Mouse (Mus musculus): ENCODE measurements around the gene Prss2. TPM values are rescaled to one million over a fixed set of nuclear protein-coding genes. Genes with fewer than 3 reads are reported as not detected.

Prss2 gene
- polyA plus RNA-seq, 1 experiment = 0.77 TPM

GRCm38 (mm10) chr6:41545266-41545665 is 23.7 kb downstream of the Prss2 start:
- no peak for TF ChIP-seq USF1 (IDR thresholded peaks at IDR 0.05; ENCODE audit: low read depth)
- no peak for TF ChIP-seq MYOG (IDR thresholded peaks at IDR 0.05; ENCODE audit: control insufficient read depth, extremely low read depth, insufficient read length)
- TF ChIP-seq CTCF (IDR thresholded peaks at IDR 0.05; ENCODE audit: control insufficient read depth, insufficient read depth, insufficient read length) = no peak
- no peak for TF ChIP-seq FOSL1 (IDR thresholded peaks at IDR 0.05; ENCODE audit: insufficient read depth, low read length, poor library complexity, severe bottlenecking)
- TF ChIP-seq MYOD1 (IDR thresholded peaks at IDR 0.05; ENCODE audit: control insufficient read depth, insufficient read length, low read depth) = no peak
- TF ChIP-seq CEBPB (IDR thresholded peaks at IDR 0.05; ENCODE audit: low read depth) = no peak
- H3K27me3 ChIP-seq (ENCODE audit: control insufficient read depth, insufficient read depth, insufficient read length) = no peaks in the 10 kb centered on the region
- no peaks in the 10 kb centered on the region for H3K36me3 ChIP-seq (ENCODE audit: control insufficient read depth, insufficient read depth)
- H3ac ChIP-seq (ENCODE audit: control insufficient read depth, insufficient read length, low read depth) = no peak overlapping the region
- H3K79me2 ChIP-seq (ENCODE audit: control insufficient read depth, insufficient read depth) = no peaks in the 10 kb centered on the region
- no peak overlapping the region for H3K4me3 ChIP-seq (ENCODE audit: insufficient read depth, poor library complexity, severe bottlenecking)
- no peaks in the 10 kb centered on the region for H3K79me3 ChIP-seq (ENCODE audit: low read depth)

DNA sequence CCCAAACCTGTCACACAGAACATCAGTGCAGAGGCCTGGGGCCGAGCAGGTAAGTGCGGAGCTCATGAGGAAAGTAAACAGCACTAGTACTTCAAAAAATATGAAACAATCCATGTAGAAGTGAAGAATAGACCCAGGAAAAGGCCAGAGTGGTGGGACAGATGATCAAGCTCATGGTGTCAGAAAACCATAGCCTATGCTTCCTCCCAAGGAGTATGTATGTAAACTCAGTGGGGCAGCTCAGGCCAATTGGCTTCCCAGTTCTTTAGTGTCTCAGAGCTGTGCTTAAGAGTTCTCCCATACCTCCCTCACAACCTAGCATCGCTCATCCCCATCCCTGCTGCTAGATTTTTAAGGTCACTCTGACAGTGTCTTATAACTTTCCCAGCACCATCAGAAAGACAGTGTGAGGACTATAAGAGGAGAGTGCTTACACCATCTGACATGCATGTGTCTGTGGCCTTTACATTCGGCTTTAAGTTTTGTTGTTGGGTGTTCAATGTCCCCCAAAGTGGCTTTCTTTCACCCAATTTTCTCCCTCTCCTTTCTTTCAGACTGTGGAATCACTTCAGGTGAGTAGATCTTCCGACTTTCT is 25.6 kb downstream of the Prss2 start:
- no peaks in the 10 kb centered on the region for H3K36me3 ChIP-seq (ENCODE audit: control insufficient read depth, insufficient read depth)
- no peaks in the 10 kb centered on the region for H3K79me3 ChIP-seq (ENCODE audit: low read depth)
- no peaks in the 10 kb centered on the region for H3K27me3 ChIP-seq (ENCODE audit: control insufficient read depth, insufficient read depth, insufficient read length)
- H3K79me2 ChIP-seq (ENCODE audit: control insufficient read depth, insufficient read depth) = no peaks in the 10 kb centered on the region
- TF ChIP-seq MAX (IDR thresholded peaks at IDR 0.05) = no peak
- TF ChIP-seq MYOD1 (IDR thresholded peaks at IDR 0.05; ENCODE audit: control insufficient read depth, insufficient read length, low read depth) = no peak
- no peak for TF ChIP-seq CEBPB (IDR thresholded peaks at IDR 0.05; ENCODE audit: low read depth)
- no peak for TF ChIP-seq CTCF (IDR thresholded peaks at IDR 0.05; ENCODE audit: control insufficient read depth, insufficient read depth, insufficient read length)
- no peak for TF ChIP-seq MYOG (IDR thresholded peaks at IDR 0.05; ENCODE audit: control insufficient read depth, extremely low read depth, insufficient read length)
- TF ChIP-seq FOSL1 (IDR thresholded peaks at IDR 0.05; ENCODE audit: insufficient read depth, low read length, poor library complexity, severe bottlenecking) = no peak
- TF ChIP-seq USF1 (IDR thresholded peaks at IDR 0.05; ENCODE audit: low read depth) = no peak
- no peak overlapping the region for H3ac ChIP-seq (ENCODE audit: control insufficient read depth, insufficient read length, low read depth)
- H3K4me3 ChIP-seq (ENCODE audit: insufficient read depth, poor library complexity, severe bottlenecking) = no peak overlapping the region

GRCm38 (mm10) chr6:41548286-41548685 is 26.7 kb downstream of the Prss2 start:
- H3K27me3 ChIP-seq (ENCODE audit: control insufficient read depth, insufficient read depth, insufficient read length) = no peaks in the 10 kb centered on the region

GRCm38 (mm10) chr6:41553356-41554010 is 31.9 kb downstream of the Prss2 start:
- no peaks in the 10 kb centered on the region for H3K27me3 ChIP-seq (ENCODE audit: control insufficient read depth, insufficient read depth, insufficient read length)
- H3K79me2 ChIP-seq (ENCODE audit: control insufficient read depth, insufficient read depth) = no peaks in the 10 kb centered on the region
- H3K36me3 ChIP-seq (ENCODE audit: control insufficient read depth, insufficient read depth) = no peaks in the 10 kb centered on the region
- H3K4me3 ChIP-seq (ENCODE audit: insufficient read depth, poor library complexity, severe bottlenecking) = no peak overlapping the region
- no peak for TF ChIP-seq CTCF (IDR thresholded peaks at IDR 0.05; ENCODE audit: control insufficient read depth, insufficient read depth, insufficient read length)
- no peak for TF ChIP-seq MYOD1 (IDR thresholded peaks at IDR 0.05; ENCODE audit: control insufficient read depth, insufficient read length, low read depth)
- TF ChIP-seq MYOG (IDR thresholded peaks at IDR 0.05; ENCODE audit: control insufficient read depth, extremely low read depth, insufficient read length) = no peak
- no peak for TF ChIP-seq MAX (IDR thresholded peaks at IDR 0.05)
- no peak for TF ChIP-seq FOSL1 (IDR thresholded peaks at IDR 0.05; ENCODE audit: insufficient read depth, low read length, poor library complexity, severe bottlenecking)
- TF ChIP-seq CEBPB (IDR thresholded peaks at IDR 0.05; ENCODE audit: low read depth) = no peak
- TF ChIP-seq USF1 (IDR thresholded peaks at IDR 0.05; ENCODE audit: low read depth) = no peak
- H3K79me3 ChIP-seq (ENCODE audit: low read depth) = no peaks in the 10 kb centered on the region
- H3ac ChIP-seq (ENCODE audit: control insufficient read depth, insufficient read length, low read depth) = no peak overlapping the region

More at GRCm38 (mm10) chr6:41548286-41548685, 26.7 kb downstream of the Prss2 start:
- H3K79me3 ChIP-seq (ENCODE audit: low read depth) = no peaks in the 10 kb centered on the region
- no peak for TF ChIP-seq USF1 (IDR thresholded peaks at IDR 0.05; ENCODE audit: low read depth)
- TF ChIP-seq FOSL1 (IDR thresholded peaks at IDR 0.05; ENCODE audit: insufficient read depth, low read length, poor library complexity, severe bottlenecking) = peak; percentile 88
- H3ac ChIP-seq (ENCODE audit: control insufficient read depth, insufficient read length, low read depth) = no peak overlapping the region
- H3K36me3 ChIP-seq (ENCODE audit: control insufficient read depth, insufficient read depth) = no peaks in the 10 kb centered on the region
- H3K4me3 ChIP-seq (ENCODE audit: insufficient read depth, poor library complexity, severe bottlenecking) = no peak overlapping the region
- no peaks in the 10 kb centered on the region for H3K79me2 ChIP-seq (ENCODE audit: control insufficient read depth, insufficient read depth)

DNA sequence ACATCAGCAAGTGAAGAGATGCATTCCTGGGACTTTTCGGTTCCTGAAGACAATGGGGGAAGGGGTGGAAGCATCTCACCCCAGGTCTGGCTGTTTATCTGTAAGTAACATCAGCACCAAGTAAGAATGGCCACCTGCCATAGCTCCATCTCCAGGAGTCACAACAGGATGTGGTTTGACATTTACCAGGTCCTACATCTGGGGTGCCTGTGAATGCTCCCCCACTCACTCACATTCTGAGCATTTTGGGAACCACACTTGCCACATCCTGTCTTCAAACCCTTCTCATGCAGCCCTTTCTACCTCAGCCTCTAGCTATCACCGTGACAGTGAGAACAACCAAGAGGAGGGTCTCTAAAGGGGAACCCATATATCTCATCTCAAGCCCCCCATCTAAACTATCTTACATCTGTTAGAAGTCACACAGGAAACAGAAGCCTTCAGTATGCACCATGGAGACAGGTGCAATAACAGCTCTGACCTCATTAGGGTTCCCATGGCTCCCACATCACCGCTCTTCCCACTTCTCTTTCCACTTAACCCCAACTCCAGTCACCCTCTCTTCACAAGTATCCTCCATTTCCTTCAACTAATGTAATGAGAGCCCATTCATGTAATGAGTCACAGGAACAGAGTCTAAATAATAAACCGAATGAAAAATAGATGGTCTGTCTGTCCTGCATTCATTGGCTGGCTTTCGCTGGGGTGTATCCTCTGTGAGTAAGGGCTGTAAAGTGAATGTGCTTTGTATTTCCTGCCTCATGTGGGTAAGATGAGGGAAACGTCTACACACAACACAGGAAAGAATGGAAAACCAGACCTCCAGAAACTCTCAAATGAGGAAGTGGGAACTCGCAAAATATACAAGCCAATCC is 32.9 kb downstream of the Prss2 start:
- TF ChIP-seq CTCF (IDR thresholded peaks at IDR 0.05; ENCODE audit: control insufficient read depth, insufficient read depth, insufficient read length) (no peak), MYOG (IDR thresholded peaks at IDR 0.05; ENCODE audit: control insufficient read depth, extremely low read depth, insufficient read length) (no peak), MYOD1 (IDR thresholded peaks at IDR 0.05; ENCODE audit: control insufficient read depth, insufficient read length, low read depth) (peak; percentile 91), CEBPB (IDR thresholded peaks at IDR 0.05; ENCODE audit: low read depth) (no peak), USF1 (IDR thresholded peaks at IDR 0.05; ENCODE audit: low read depth) (no peak), FOSL1 (IDR thresholded peaks at IDR 0.05; ENCODE audit: insufficient read depth, low read length, poor library complexity, severe bottlenecking) (no peak), MAX (IDR thresholded peaks at IDR 0.05) (no peak)
- Histone ChIP-seq H3K4me3 (ENCODE audit: insufficient read depth, poor library complexity, severe bottlenecking) (no peak overlapping the region), H3K79me3 (ENCODE audit: low read depth) (no peaks in the 10 kb centered on the region), H3K36me3 (ENCODE audit: control insufficient read depth, insufficient read depth) (no peaks in the 10 kb centered on the region), H3K79me2 (ENCODE audit: control insufficient read depth, insufficient read depth) (no peaks in the 10 kb centered on the region), H3K27me3 (ENCODE audit: control insufficient read depth, insufficient read depth, insufficient read length) (no peaks in the 10 kb centered on the region), H3ac (ENCODE audit: control insufficient read depth, insufficient read length, low read depth) (no peak overlapping the region)

Measured in C2C12 (cell line).